Mouse (Mus musculus): Measurements from ENCODE around the gene Bax. TPM values are rescaled to one million over a fixed set of nuclear protein-coding genes. Genes with fewer than 3 reads are reported as not detected.
A peak's percentile ranks its signal among the peaks of the same experiment; 100 is the strongest.

The Bax gene
- polyA plus RNA-seq, 1 experiment from 2014 or later: 242 TPM

GRCm38 (mm10) chr7:45435038-45435437, 31.7 kb downstream of the Bax start:
- Histone ChIP-seq H3K9ac (ENCODE audit: low read depth, low read length) (peak overlapping the region; percentile 76), H3K9me3 (ENCODE audit: control insufficient read depth, low read length) (no peaks in the 10 kb centered on the region), H3K4me1 (ENCODE audit: control insufficient read depth, insufficient read depth, low read depth, low read length) (peaks cover 39% of the 10 kb centered on the region), H3K4me3 (ENCODE audit: low read length) (peak overlapping the region; percentile 82), H3K36me3 (ENCODE audit: control insufficient read depth, insufficient read depth, low read length) (peaks cover 5% of the 10 kb centered on the region; the same call in 1 of the 2 replicates), H3K27ac (ENCODE audit: low read depth, low read length) (peak overlapping the region; percentile 76), H3K4me2 (ENCODE audit: low read length) (peak overlapping the region; percentile 58), H3K27me3 (replicated peaks; ENCODE audit: control insufficient read depth, insufficient read depth, low read length) (no peaks in the 10 kb centered on the region)
- ATAC-seq: no peak; the same call in 1 of the 2 replicates
- 2% methylated on average over 16 of the region's 16 CpGs for WGBS

GRCm38 (mm10) chr7:45434203-45435015, 32.3 kb downstream of the Bax start, which contains the start of gene Gys1:
TSS of gene Gys1 (plus strand) at chr7:45434844.
- H3K4me2 ChIP-seq (ENCODE audit: low read length): peak within 1 kb of the TSS; percentile 99
- no peaks in the 10 kb centered on the region for H3K9me3 ChIP-seq (ENCODE audit: control insufficient read depth, low read length)
- peak within 1 kb of the TSS; percentile 81 for H3K9ac ChIP-seq (ENCODE audit: low read depth, low read length)
- H3K27ac ChIP-seq (ENCODE audit: low read depth, low read length): peak within 1 kb of the TSS; percentile 78
- H3K4me3 ChIP-seq (ENCODE audit: low read length): peak within 1 kb of the TSS; percentile 82
- peaks cover 8% of the 10 kb centered on the region; the same call in 1 of the 2 replicates for H3K36me3 ChIP-seq (ENCODE audit: control insufficient read depth, insufficient read depth, low read length)
- H3K27me3 ChIP-seq (replicated peaks; ENCODE audit: control insufficient read depth, insufficient read depth, low read length): no peaks in the 10 kb centered on the region
- H3K4me1 ChIP-seq (ENCODE audit: control insufficient read depth, insufficient read depth, low read depth, low read length): peaks cover 39% of the 10 kb centered on the region
- peak; percentile 97 for ATAC-seq
- WGBS: under 1% methylated on average over 42 of the region's 45 CpGs

- H3K4me1 ChIP-seq (ENCODE audit: control insufficient read depth, insufficient read depth, low read depth, low read length): peaks cover 39% of the 10 kb centered on the region
- under 1% methylated on average over 7 of the region's 7 CpGs for WGBS
- no peak for ATAC-seq
- peak overlapping the region; percentile 82 for H3K4me3 ChIP-seq (ENCODE audit: low read length)
- H3K27me3 ChIP-seq (replicated peaks; ENCODE audit: control insufficient read depth, insufficient read depth, low read length): no peaks in the 10 kb centered on the region
- H3K9me3 ChIP-seq (ENCODE audit: control insufficient read depth, low read length): no peaks in the 10 kb centered on the region
- H3K9ac ChIP-seq (ENCODE audit: low read depth, low read length): peak overlapping the region; percentile 81
- peak overlapping the region; percentile 78 for H3K27ac ChIP-seq (ENCODE audit: low read depth, low read length)
- H3K36me3 ChIP-seq (ENCODE audit: control insufficient read depth, insufficient read depth, low read length): peaks cover 11% of the 10 kb centered on the region
- peak overlapping the region; percentile 99 for H3K4me2 ChIP-seq (ENCODE audit: low read length)
Measured at GRCm38 (mm10) chr7:45433835-45434202, 32.9 kb downstream of the Bax start.

GRCm38 (mm10) chr7:45426556-45426955, 40.1 kb downstream of the Bax start:
- H3K4me3 ChIP-seq (ENCODE audit: low read length): no peak overlapping the region
- no peaks in the 10 kb centered on the region for H3K9me3 ChIP-seq (ENCODE audit: control insufficient read depth, low read length)
- H3K4me1 ChIP-seq (ENCODE audit: control insufficient read depth, insufficient read depth, low read depth, low read length): no peaks in the 10 kb centered on the region
- WGBS: 93% methylated on average over 8 of the region's 8 CpGs
- ATAC-seq: no peak
- no peak overlapping the region for H3K27ac ChIP-seq (ENCODE audit: low read depth, low read length)
- H3K36me3 ChIP-seq (ENCODE audit: control insufficient read depth, insufficient read depth, low read length): peaks cover 50% of the 10 kb centered on the region
- no peaks in the 10 kb centered on the region; the same call in 1 of the 2 replicates for H3K27me3 ChIP-seq (replicated peaks; ENCODE audit: control insufficient read depth, insufficient read depth, low read length)
- H3K9ac ChIP-seq (ENCODE audit: low read depth, low read length): no peak overlapping the region
- H3K4me2 ChIP-seq (ENCODE audit: low read length): no peak overlapping the region

- Histone ChIP-seq H3K9me3 (ENCODE audit: control insufficient read depth, low read length) (no peaks in the 10 kb centered on the region), H3K27me3 (replicated peaks; ENCODE audit: control insufficient read depth, insufficient read depth, low read length) (peaks cover 48% of the 10 kb centered on the region), H3K4me3 (ENCODE audit: low read length) (no peak overlapping the region), H3K4me2 (ENCODE audit: low read length) (no peak overlapping the region), H3K36me3 (ENCODE audit: control insufficient read depth, insufficient read depth, low read length) (peaks cover 45% of the 10 kb centered on the region), H3K9ac (ENCODE audit: low read depth, low read length) (no peak overlapping the region), H3K4me1 (ENCODE audit: control insufficient read depth, insufficient read depth, low read depth, low read length) (no peaks in the 10 kb centered on the region), H3K27ac (ENCODE audit: low read depth, low read length) (no peak overlapping the region)
- ATAC-seq: no peak
- WGBS: 92% methylated on average over 14 of the region's 14 CpGs
Measured at GRCm38 (mm10) chr7:45421194-45421593, 45.5 kb downstream of the Bax start.

- peaks cover 45% of the 10 kb centered on the region for H3K36me3 ChIP-seq (ENCODE audit: control insufficient read depth, insufficient read depth, low read length)
- 61% methylated on average over 6 of the region's 6 CpGs for WGBS
- peaks cover 53% of the 10 kb centered on the region for H3K27me3 ChIP-seq (replicated peaks; ENCODE audit: control insufficient read depth, insufficient read depth, low read length)
Measured at GRCm38 (mm10) chr7:45420615-45420919, 46.1 kb downstream of the Bax start, which contains the start of gene Lhb. TSS of gene Lhb (plus strand) at chr7:45420820.

GRCm38 (mm10) chr7:45419859-45420614, 46.7 kb downstream of the Bax start:
- Histone ChIP-seq H3K27me3 (replicated peaks; ENCODE audit: control insufficient read depth, insufficient read depth, low read length) (peaks cover 58% of the 10 kb centered on the region), H3K9ac (ENCODE audit: low read depth, low read length) (no peak overlapping the region), H3K9me3 (ENCODE audit: control insufficient read depth, low read length) (no peaks in the 10 kb centered on the region), H3K4me2 (ENCODE audit: low read length) (no peak overlapping the region), H3K27ac (ENCODE audit: low read depth, low read length) (no peak overlapping the region), H3K4me3 (ENCODE audit: low read length) (no peak overlapping the region), H3K4me1 (ENCODE audit: control insufficient read depth, insufficient read depth, low read depth, low read length) (peaks cover 3% of the 10 kb centered on the region; the same call in 1 of the 2 replicates), H3K36me3 (ENCODE audit: control insufficient read depth, insufficient read depth, low read length) (peaks cover 44% of the 10 kb centered on the region)
- ATAC-seq: no peak
- 14% methylated on average over 27 of the region's 27 CpGs for WGBS

More at GRCm38 (mm10) chr7:45420615-45420919, 46.1 kb downstream of the Bax start, which contains the start of gene Lhb:
- no peak within 1 kb of the TSS for H3K4me3 ChIP-seq (ENCODE audit: low read length)
- H3K4me2 ChIP-seq (ENCODE audit: low read length): no peak within 1 kb of the TSS
- H3K27ac ChIP-seq (ENCODE audit: low read depth, low read length): no peak within 1 kb of the TSS
- peaks cover under 1% of the 10 kb centered on the region; the same call in 1 of the 2 replicates for H3K4me1 ChIP-seq (ENCODE audit: control insufficient read depth, insufficient read depth, low read depth, low read length)
- H3K9me3 ChIP-seq (ENCODE audit: control insufficient read depth, low read length): no peaks in the 10 kb centered on the region
- H3K9ac ChIP-seq (ENCODE audit: low read depth, low read length): no peak within 1 kb of the TSS
- ATAC-seq: no peak

GRCm38 (mm10) chr7:45417962-45418492, 48.7 kb downstream of the Bax start:
- no peak overlapping the region for H3K4me2 ChIP-seq (ENCODE audit: low read length)
- H3K27me3 ChIP-seq (replicated peaks; ENCODE audit: control insufficient read depth, insufficient read depth, low read length): peaks cover 77% of the 10 kb centered on the region
- WGBS: 9% methylated on average over 13 of the region's 13 CpGs

GRCm38 (mm10) chr7:45415636-45416035, 51.1 kb downstream of the Bax start:
- H3K9ac ChIP-seq (ENCODE audit: low read depth, low read length): peak overlapping the region; percentile 41; the same call in 1 of the 2 replicates
- H3K27me3 ChIP-seq (replicated peaks; ENCODE audit: control insufficient read depth, insufficient read depth, low read length): peaks cover 87% of the 10 kb centered on the region
- ATAC-seq: no peak
- 11% methylated on average over 37 of the region's 37 CpGs for WGBS
- peaks cover 15% of the 10 kb centered on the region for H3K4me1 ChIP-seq (ENCODE audit: control insufficient read depth, insufficient read depth, low read depth, low read length)
- H3K9me3 ChIP-seq (ENCODE audit: control insufficient read depth, low read length): no peaks in the 10 kb centered on the region
- no peak overlapping the region for H3K27ac ChIP-seq (ENCODE audit: low read depth, low read length)
- peak overlapping the region; percentile 25 for H3K4me2 ChIP-seq (ENCODE audit: low read length)
- no peaks in the 10 kb centered on the region for H3K36me3 ChIP-seq (ENCODE audit: control insufficient read depth, insufficient read depth, low read length)
- H3K4me3 ChIP-seq (ENCODE audit: low read length): peak overlapping the region; percentile 17; the same call in 1 of the 2 replicates

More at GRCm38 (mm10) chr7:45417962-45418492, 48.7 kb downstream of the Bax start:
- Histone ChIP-seq H3K9me3 (ENCODE audit: control insufficient read depth, low read length) (no peaks in the 10 kb centered on the region), H3K4me3 (ENCODE audit: low read length) (no peak overlapping the region), H3K27ac (ENCODE audit: low read depth, low read length) (no peak overlapping the region), H3K9ac (ENCODE audit: low read depth, low read length) (no peak overlapping the region), H3K4me1 (ENCODE audit: control insufficient read depth, insufficient read depth, low read depth, low read length) (peaks cover 15% of the 10 kb centered on the region), H3K36me3 (ENCODE audit: control insufficient read depth, insufficient read depth, low read length) (peaks cover 24% of the 10 kb centered on the region)
- no peak for ATAC-seq

All from hindbrain, embryonic 16.5 days (tissue).